Mouse (Mus musculus) Patski (cell line): Measurements from ENCODE around the gene Macrod1. TPM values are rescaled to one million over a fixed set of nuclear protein-coding genes. Genes with fewer than 3 reads are reported as not detected.

Experiments
- ATAC-seq: fragments of 100-300 bp; one replicate; pipeline ENCODE4 v1.8.0; 2021
- CTCF ChIA-PET: fragments of 350-600 bp; sonication (Branson Sonifier 250); formaldehyde crosslinking; loops from one replicate; lab custom pipeline; 2022; ENCODE audit warnings: inconsistent platforms; lab: Charles Lee
- POLR2A ChIA-PET: fragments of 350-600 bp; sonication (Branson Sonifier 250); formaldehyde crosslinking; loops from one replicate; lab custom pipeline; 2022; ENCODE audit warnings: antibody characterized with exemption, inconsistent platforms; lab: Charles Lee
- DNase-seq: peaks from one replicate; pipeline ENCODE4 v3.0.0-alpha.2; 2011; ENCODE audit warnings: low read depth, low spot score
- H3K27me3 ChIP-seq: fragments of 371-371 bp; one replicate; pipeline ENCODE4 v1.5.1; 2021
- CTCF ChIP-seq: fragments of 100-300 bp; IDR thresholded peaks from one replicate; pipeline ENCODE4 v1.5.1; 2021
- in situ Hi-C: fragments of 300-500 bp; cut with MboI; formaldehyde crosslinking; loops from 3 replicates; pipeline ENCODE4 v1.11.1; 2018; ENCODE audit warnings: low pct_unique_long_range_greater_than_20kb, mixed read lengths
- polyA plus RNA-seq: library from polyadenylated mRNA; unstranded; gene quantifications from one replicate; pipeline ENCODE4 v1.2.3, GENCODE M21; 2021

Gene Macrod1
- polyA plus RNA-seq, 1 experiment from 2014 or later = 33.9 TPM

DNA sequence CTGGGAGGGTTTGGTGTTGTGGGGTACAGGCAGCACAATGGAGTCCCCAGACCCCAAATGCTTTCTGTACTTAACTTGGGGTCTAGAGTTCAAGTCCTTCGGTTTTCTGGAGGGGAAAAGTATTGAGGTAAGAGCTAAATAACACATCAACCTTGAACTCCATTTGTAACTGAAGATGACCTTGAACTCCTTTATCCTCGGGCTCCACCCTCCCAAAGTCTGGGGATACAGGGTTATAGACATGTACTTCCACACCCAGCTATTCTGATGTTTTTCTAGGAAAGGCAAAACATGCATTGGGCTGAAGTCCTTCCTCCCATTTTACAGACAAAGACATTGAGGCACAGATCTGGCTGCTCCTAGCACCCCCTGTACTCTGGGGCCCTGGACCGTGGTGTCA, 87.8 kb downstream of the Macrod1 start:
- no peaks in the 10 kb centered on the region for H3K27me3 ChIP-seq
- TF ChIP-seq CTCF = no peak
- in situ Hi-C loops = no loop called here
- DNase-seq (no peak), ATAC-seq (no peak)
- CTCF ChIA-PET = interaction anchor here (1.4 to 1.6 kb wide), 2 partner anchors 13 to 52 kb away, joined by 3 read pairs; no protein-coding TSS in a partner anchor
- POLR2A ChIA-PET = no interaction called here

DNA sequence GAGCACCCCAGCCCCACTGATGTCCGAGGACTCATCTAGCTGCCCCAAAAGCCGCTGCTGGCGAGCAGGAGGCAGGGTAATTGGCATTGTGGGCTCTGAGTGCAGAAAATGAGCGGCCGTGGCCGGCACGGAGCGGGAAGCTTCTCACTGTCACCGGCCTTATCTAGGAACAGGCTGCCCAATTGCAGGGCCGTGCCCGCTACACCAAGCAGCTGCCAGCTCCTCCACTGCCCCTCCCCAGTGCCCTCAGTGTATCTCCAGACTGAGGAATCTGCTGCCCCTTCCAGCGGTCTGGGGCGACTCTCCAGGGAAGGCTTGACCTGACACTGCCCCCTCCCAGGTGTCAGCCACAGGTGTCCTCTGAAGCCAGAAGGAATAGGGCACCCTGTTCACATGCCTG, 89.8 kb downstream of the Macrod1 start:
- no peaks in the 10 kb centered on the region for H3K27me3 ChIP-seq
- POLR2A ChIA-PET = interaction anchor here (1.4 to 1.9 kb wide), 2 partner anchors 9 to 12 kb away, joined by 5 read pairs; no protein-coding TSS in a partner anchor
- ATAC-seq (no peak), DNase-seq (no peak)
- in situ Hi-C loops = no loop called here
- CTCF ChIA-PET = no interaction called here
- no peak for TF ChIP-seq CTCF

DNA sequence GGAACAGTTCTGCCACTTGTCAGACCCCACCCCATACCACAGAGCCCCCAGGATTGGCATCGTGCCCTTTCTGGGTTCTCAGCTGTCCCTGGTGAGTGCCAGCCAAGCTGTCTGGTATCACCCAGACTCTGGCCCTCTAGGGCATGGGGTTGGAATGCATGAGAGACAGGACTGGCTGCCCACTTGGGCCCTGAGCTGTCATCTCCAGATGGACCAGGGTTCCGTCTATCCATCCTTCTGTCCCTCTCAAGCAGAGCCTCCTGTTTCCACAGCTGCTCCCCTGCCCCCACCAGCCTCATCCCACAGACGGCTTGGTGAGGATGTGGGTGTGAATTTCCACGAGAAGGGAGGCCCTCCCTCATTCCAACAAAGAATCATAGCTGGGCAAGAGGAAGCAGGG, 91.5 kb downstream of the Macrod1 start:
- in situ Hi-C loops = no loop called here
- no peak for DNase-seq
- ChIA-PET CTCF (no interaction called here), POLR2A (interaction anchor here (1.3 kb wide), 2 partner anchors 9 to 12 kb away, joined by 3 read pairs; no protein-coding TSS in a partner anchor)
- no peak for ATAC-seq
- no peak for TF ChIP-seq CTCF
- no peaks in the 10 kb centered on the region for H3K27me3 ChIP-seq

- ATAC-seq (no peak), DNase-seq (no peak)
- TF ChIP-seq CTCF = no peak
- ChIA-PET CTCF (no interaction called here), POLR2A (interaction anchor here (0.8 to 1.3 kb wide), 3 partner anchors 8 to 12 kb away, joined by 3 read pairs; no protein-coding TSS in a partner anchor)
- H3K27me3 ChIP-seq = no peaks in the 10 kb centered on the region
- in situ Hi-C loops = no loop called here
These were observed 92.0 kb downstream of the Macrod1 start for GRCm38 (mm10) chr19:7148541-7149085.

- DNase-seq = no peak
- ChIA-PET CTCF (no interaction called here), POLR2A (interaction anchor here (0.8 to 1.3 kb wide), 2 partner anchors 8 to 11 kb away, joined by 3 read pairs; no protein-coding TSS in a partner anchor)
- no peaks in the 10 kb centered on the region for H3K27me3 ChIP-seq
- in situ Hi-C loops = no loop called here
- ATAC-seq = no peak
- no peak for TF ChIP-seq CTCF
These were observed 92.6 kb downstream of the Macrod1 start for GRCm38 (mm10) chr19:7149158-7149685.

DNA sequence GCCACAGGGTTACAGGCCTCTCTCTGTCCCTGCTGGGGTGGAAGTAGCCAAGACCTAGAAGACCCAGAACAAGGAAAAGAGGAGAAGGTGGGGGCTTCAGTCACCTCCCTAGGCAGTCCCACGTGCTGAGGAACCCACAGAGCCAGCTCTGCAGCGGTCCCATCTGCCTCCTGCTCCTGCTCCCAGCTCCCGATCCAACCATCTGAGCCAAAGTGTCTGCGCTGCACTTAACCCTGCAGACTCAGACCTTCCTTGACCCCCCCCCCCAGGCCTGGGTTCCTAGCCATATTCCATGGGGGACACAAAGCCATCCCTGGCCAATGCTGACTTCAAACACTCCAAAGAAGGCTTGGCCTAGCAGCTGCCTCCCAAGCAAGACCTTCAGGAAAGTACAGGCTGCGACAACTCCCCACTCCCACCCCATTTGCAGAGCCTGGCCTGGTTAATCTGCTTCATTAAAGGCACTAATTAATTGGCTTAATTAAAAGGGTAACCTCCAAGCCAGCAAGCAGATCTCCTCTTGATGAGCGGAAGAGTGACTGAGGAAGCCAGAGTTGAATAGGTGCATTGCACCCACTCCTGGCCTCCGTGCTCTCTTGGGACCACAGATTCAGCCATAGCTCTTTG, 94.8 kb downstream of the Macrod1 start:
- ATAC-seq (no peak), DNase-seq (no peak)
- TF ChIP-seq CTCF = no peak
- ChIA-PET CTCF (interaction anchor here (0.9 kb wide), 1 partner anchor 85 kb away, joined by 3 read pairs; no protein-coding TSS in a partner anchor), POLR2A (interaction anchor here (0.5 kb wide), 1 partner anchor 1444 kb away, joined by 3 read pairs; no protein-coding TSS in a partner anchor)
- H3K27me3 ChIP-seq = no peaks in the 10 kb centered on the region
- in situ Hi-C loops = no loop called here

DNA sequence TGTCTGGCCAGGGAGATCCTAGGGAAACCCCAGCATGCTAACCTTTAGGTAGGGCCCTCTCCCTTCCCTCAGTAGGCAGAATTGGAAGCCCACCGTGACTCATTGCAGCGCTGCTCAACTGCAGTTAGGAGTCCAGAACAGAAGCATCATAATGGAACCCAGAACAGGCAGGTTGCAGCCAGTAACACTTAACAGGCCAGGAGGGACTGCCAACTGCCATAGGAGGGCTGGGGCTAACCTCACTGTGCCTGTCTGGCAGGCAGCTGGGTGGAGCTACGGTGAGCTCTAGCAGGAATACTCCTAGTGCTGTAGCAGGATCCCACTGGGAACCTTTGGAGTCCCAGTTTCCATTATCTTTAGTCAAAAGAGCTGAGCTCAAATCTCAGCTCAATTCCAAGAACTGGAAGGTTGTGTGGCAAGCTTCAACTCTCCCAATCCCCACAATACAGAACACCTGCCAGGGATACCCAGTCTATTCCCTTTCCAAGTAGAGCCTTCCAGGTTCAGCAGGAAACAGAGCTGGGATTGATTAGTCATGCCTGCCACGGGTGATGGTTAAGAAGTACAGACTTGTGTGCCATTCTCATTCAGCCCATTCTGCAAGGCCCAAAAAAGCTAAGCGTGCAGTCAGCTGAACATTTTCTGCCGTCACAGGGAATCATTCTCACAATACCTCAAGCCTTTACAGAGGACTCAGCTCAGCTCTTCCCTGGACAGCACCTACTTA, 95.5 kb downstream of the Macrod1 start:
- no peak for ATAC-seq
- no peak for TF ChIP-seq CTCF

DNA sequence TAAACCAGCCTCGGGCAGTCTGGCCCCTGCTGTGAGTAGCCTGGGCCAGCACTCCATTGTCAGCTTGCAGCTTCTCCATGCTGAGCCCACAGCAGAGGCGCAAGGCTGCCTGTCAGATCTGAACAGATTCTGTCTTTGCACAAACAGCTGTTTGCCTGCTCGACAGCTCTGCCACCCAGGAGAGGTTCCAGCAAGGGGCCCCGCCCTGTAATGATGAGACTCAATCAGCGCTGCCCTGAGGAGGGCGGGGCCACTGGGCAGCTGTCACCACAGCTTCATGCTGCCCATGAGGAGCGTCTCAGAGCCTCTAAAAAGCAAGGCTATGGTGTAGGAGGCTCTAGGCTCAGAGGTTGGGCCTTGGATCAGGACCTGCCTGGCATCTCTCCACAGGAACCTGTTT, 96.6 kb downstream of the Macrod1 start:
- no peaks in the 10 kb centered on the region for H3K27me3 ChIP-seq
- CTCF ChIA-PET = interaction anchor here (1.0 kb wide), 1 partner anchor 14 kb away, joined by 4 read pairs; no protein-coding TSS in a partner anchor
- in situ Hi-C loops = no loop called here
- TF ChIP-seq CTCF = no peak
- POLR2A ChIA-PET = interaction anchor here (0.6 kb wide), 1 partner anchor 36 kb away, joined by 3 read pairs; no protein-coding TSS in a partner anchor
- DNase-seq = no peak
- no peak for ATAC-seq

More for the DNA sequence above, 95.5 kb downstream of the Macrod1 start:
- ChIA-PET POLR2A (no interaction called here), CTCF (interaction anchor here (0.9 kb wide), 1 partner anchor 86 kb away, joined by 3 read pairs; no protein-coding TSS in a partner anchor)
- no peak for DNase-seq
- in situ Hi-C loops = no loop called here
- no peaks in the 10 kb centered on the region for H3K27me3 ChIP-seq

DNA sequence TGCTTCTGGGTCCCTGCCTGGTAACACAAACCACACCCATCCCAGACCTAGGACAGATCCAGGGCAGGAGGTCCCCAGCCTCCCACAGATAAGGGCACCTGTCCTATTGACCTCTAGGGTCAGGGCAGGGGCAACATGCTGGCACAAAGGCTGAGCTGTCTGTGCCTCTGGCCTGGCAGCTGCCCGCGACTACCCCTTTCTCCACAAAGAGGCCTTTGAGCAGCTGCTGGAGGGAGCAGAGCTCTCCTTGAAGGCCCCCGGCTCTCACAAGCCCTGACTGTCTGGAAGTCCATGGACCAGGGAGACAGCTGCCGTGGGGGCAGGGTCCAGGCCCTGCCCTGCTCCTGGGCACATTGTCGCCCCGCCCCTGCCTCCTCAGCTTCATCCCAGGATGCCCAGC, 98.6 kb downstream of the Macrod1 start:
- TF ChIP-seq CTCF = no peak
- ChIA-PET POLR2A (interaction anchor here (0.7 to 1.3 kb wide), 2 partner anchors 23 to 50 kb away, joined by 3 read pairs; no protein-coding TSS in a partner anchor), CTCF (no interaction called here)
- in situ Hi-C loops = no loop called here
- H3K27me3 ChIP-seq = no peaks in the 10 kb centered on the region
- no peak for DNase-seq
- ATAC-seq = no peak

DNA sequence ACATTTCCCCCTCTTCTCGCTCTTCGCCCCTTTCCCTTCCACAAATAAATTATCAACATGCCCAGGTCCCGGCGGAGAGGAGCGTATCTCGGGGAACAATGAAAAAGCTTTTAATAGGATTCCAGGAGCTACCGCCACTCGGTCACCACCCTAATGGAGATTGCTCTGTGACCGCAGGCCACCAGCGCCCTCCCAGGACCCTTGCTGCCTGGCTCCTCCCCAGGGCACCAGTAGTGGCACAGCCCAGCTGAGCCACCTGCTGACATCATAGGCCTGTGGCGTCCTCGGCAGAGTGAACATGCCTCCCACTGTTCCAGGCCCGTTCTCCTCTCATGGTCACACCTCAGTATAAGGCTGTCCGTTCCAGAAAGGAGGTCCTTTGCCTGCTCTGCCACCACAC, 101.1 kb downstream of the Macrod1 start:
- H3K27me3 ChIP-seq = no peaks in the 10 kb centered on the region
- DNase-seq = no peak
- TF ChIP-seq CTCF = no peak
- in situ Hi-C loops = no loop called here
- ChIA-PET CTCF (interaction anchor here (1.6 kb wide), 1 partner anchor 13 kb away, joined by 3 read pairs; no protein-coding TSS in a partner anchor), POLR2A (interaction anchor here (1.2 to 1.7 kb wide), 2 partner anchors 9 to 11 kb away, joined by 3 to 5 read pairs; no protein-coding TSS in a partner anchor)
- no peak for ATAC-seq
